Mouse (Mus musculus) myocyte (in vitro differentiated cells): ENCODE data around the gene Sox6.

Source experiments
- POLR2A ChIP-seq: IDR thresholded peaks from one replicate; pipeline ENCODE4 v1.6.1; 2011; ENCODE audit warnings: low read depth, mild to moderate bottlenecking, control low read depth, moderate library complexity; ENCODE audit not compliant: insufficient read length
- TCF12 ChIP-seq: IDR thresholded peaks from one replicate; pipeline ENCODE4 v1.6.1; 2011; ENCODE audit warnings: mild to moderate bottlenecking, control low read depth; ENCODE audit not compliant: poor library complexity, insufficient read depth, severe bottlenecking

DNA sequence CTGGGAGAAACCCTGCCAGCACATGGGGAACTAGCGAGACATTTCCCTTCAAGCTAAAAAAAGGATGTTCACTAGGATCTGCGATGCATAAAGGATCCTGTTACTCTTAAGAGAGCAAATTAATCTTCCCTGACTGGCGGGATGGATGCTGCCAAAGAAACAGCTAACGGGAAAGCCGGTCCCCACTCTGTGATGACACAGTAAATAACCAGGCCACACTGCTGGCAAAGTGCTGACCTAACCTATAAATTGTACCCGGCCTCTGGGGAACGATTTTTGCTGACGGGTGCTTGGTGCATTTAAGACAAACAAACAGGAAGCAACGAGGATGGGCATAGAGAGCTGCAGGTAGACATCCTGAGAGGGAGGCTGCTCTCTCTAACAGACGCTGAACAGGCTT lies 526.8 kb downstream of the Sox6 start:
- TF ChIP-seq POLR2A, result no peak
- no peak for TF ChIP-seq TCF12
